Mouse (Mus musculus): ENCODE data around the gene Gm17087.

The Gm17087 gene

GRCm38 (mm10) chr17:8541974-8542538, 24.7 kb downstream of the Gm17087 start:
- no peak for DNase-seq (ENCODE audit: low spot score)

- DNase-seq (ENCODE audit: low spot score) = no peak
Measured at GRCm38 (mm10) chr17:8538102-8538501, 28.6 kb downstream of the Gm17087 start.

- no peak for DNase-seq (ENCODE audit: low spot score)
Measured at GRCm38 (mm10) chr17:8536522-8536921, 30.2 kb downstream of the Gm17087 start.

- DNase-seq (ENCODE audit: low spot score) = no peak
Measured at GRCm38 (mm10) chr17:8533828-8534227, 32.9 kb downstream of the Gm17087 start.

GRCm38 (mm10) chr17:8532609-8533008, 34.1 kb downstream of the Gm17087 start:
- DNase-seq (ENCODE audit: low spot score) = no peak

- DNase-seq (ENCODE audit: low spot score) = no peak
Measured at GRCm38 (mm10) chr17:8528641-8529040, 38.1 kb downstream of the Gm17087 start.

GRCm38 (mm10) chr17:8526815-8527261, 39.9 kb downstream of the Gm17087 start:
- DNase-seq (ENCODE audit: low spot score) = no peak

GRCm38 (mm10) chr17:8525971-8526740, 40.6 kb downstream of the Gm17087 start:
- DNase-seq (ENCODE audit: low spot score) = no peak

GRCm38 (mm10) chr17:8525225-8525721, 41.5 kb downstream of the Gm17087 start, which contains the start of gene Pde10a:
Gene Pde10a (plus strand): TSS chr17:8525372.
- DNase-seq (ENCODE audit: low spot score) = no peak

GRCm38 (mm10) chr17:8524387-8525165, 42.2 kb downstream of the Gm17087 start:
- DNase-seq (ENCODE audit: low spot score) = peak; percentile 33

GRCm38 (mm10) chr17:8523986-8524385, 42.8 kb downstream of the Gm17087 start:
- DNase-seq (ENCODE audit: low spot score) = no peak

- no peak for DNase-seq (ENCODE audit: low spot score)
Measured at GRCm38 (mm10) chr17:8516006-8516405, 50.7 kb downstream of the Gm17087 start.
